Mouse (Mus musculus): ENCODE data around the gene Marveld2. TPM values are rescaled to one million over a fixed set of nuclear protein-coding genes. Genes with fewer than 3 reads are reported as not detected.

Gene Marveld2
- polyA plus RNA-seq (2015; fragmentation: Nextera tagmentation; extraction: Ambion mirVana), result 12.0 TPM in 2 replicates

DNA sequence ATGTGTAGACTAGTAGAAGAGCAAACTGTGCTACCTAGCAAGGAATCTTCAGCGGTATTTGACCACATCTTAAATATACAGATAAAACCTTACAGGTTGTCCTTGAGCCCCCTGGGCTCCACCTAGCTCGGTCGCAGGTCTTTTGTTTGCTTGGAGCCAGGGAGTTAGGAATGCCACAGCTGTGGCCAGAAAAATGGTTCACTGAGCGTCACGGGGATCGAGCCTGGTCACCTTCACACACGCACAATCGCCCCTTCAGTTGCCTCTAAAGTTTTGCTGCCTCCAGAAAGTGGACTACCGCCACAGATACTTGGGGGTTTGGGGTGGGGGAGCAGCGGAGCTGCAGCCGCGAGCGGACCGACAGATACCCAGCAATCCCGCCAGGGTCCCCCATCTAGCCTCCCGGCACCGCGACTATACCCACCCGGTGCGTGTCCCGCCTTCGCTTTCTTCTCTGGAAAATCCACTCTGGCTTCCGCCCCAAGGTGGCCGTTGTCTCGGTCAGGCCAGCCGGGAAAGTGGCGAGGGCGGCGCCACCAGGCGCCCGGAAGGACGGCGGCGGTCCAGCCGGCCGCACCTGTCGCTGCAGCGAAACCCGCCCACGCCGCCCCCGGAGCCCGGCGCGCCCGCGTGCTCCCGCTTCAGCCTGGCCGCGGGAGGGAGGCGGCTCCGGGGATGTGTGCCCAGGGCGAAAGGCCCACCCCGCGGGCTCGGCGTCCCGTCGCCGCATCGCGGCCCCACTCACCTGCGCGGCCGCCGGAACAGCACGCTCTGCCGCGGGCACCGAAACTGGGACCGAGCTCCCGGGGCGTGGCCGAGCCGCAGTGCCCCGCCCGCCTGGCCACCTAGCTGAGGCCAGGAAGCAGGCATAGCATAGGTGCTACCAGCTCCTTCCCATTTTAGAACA is at the start of gene Marveld2:
TSS of gene Marveld2 (minus strand) at position 791 of the 907 bp plus-strand sequence.
- Histone ChIP-seq H3K4me2 (ENCODE audit: low read depth, low read length) (peak within 1 kb of the TSS; percentile 71), H3K27ac (ENCODE audit: low read length) (peak within 1 kb of the TSS; percentile 87), H3K4me3 (ENCODE audit: low read length) (peak within 1 kb of the TSS; percentile 66), H3K36me3 (ENCODE audit: control insufficient read depth, insufficient read depth, low read length) (peaks cover 9% of the 10 kb centered on the region; the same call in 1 of the 2 replicates), H3K9ac (ENCODE audit: low read length) (peak within 1 kb of the TSS; percentile 76), H3K9me3 (ENCODE audit: control insufficient read depth, low read length) (no peaks in the 10 kb centered on the region), H3K27me3 (ENCODE audit: control insufficient read depth, insufficient read depth, low read depth, low read length) (peaks cover 2% of the 10 kb centered on the region; the same call in 1 of the 2 replicates), H3K4me1 (replicated peaks; ENCODE audit: control insufficient read depth, insufficient read depth, low read length) (0 out of 2 replicates have a peak, but pooled peaks cover 2% of the 10 kb centered on the region)
- 3% methylated on average over 71 of the region's 77 CpGs for WGBS
- ATAC-seq (ENCODE audit: low read depth), result peak; percentile 94

GRCm38 (mm10) chr13:100659864-100660456 is 43.2 kb upstream of the Marveld2 start:
- no peak overlapping the region for H3K4me3 ChIP-seq (ENCODE audit: low read length)
- no peak for ATAC-seq (ENCODE audit: low read depth)

DNA sequence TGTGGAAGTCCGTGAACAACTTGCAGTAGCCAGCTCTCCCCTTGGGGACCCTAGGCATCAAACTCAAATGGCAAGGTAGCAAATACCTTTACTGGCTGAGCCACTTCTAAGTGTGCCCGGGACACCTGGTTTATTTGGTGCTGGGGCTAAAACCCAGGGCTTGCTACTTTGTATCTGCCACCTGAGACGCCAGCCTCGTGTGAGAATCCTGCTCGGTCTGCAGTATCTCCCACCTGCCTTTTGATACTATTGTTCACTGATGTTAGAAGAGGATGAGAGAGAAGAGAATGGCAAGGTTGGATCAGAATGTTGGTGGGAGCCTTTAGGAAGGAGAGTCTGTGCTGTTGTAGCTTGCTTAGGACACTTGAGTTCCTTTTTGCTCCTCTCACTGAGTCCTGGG is 41.3 kb upstream of the Marveld2 start:
- Histone ChIP-seq H3K4me3 (ENCODE audit: low read length) (no peak overlapping the region), H3K9me3 (ENCODE audit: control insufficient read depth, low read length) (no peaks in the 10 kb centered on the region), H3K36me3 (ENCODE audit: control insufficient read depth, insufficient read depth, low read length) (peaks cover 2% of the 10 kb centered on the region; the same call in 1 of the 2 replicates), H3K4me1 (replicated peaks; ENCODE audit: control insufficient read depth, insufficient read depth, low read length) (no peaks in the 10 kb centered on the region), H3K27me3 (ENCODE audit: control insufficient read depth, insufficient read depth, low read depth, low read length) (no peaks in the 10 kb centered on the region), H3K9ac (ENCODE audit: low read length) (no peak overlapping the region), H3K27ac (ENCODE audit: low read length) (no peak overlapping the region), H3K4me2 (ENCODE audit: low read depth, low read length) (no peak overlapping the region)
- no peak for ATAC-seq (ENCODE audit: low read depth)
- 89% methylated on average over 5 of the region's 5 CpGs for WGBS

More at GRCm38 (mm10) chr13:100659864-100660456, 43.2 kb upstream of the Marveld2 start:
- no peaks in the 10 kb centered on the region for H3K9me3 ChIP-seq (ENCODE audit: control insufficient read depth, low read length)
- peaks cover 2% of the 10 kb centered on the region; the same call in 1 of the 2 replicates for H3K36me3 ChIP-seq (ENCODE audit: control insufficient read depth, insufficient read depth, low read length)
- H3K27me3 ChIP-seq (ENCODE audit: control insufficient read depth, insufficient read depth, low read depth, low read length), result no peaks in the 10 kb centered on the region
- WGBS, result 44% methylated on average over 4 of the region's 4 CpGs
- H3K4me2 ChIP-seq (ENCODE audit: low read depth, low read length), result no peak overlapping the region
- H3K27ac ChIP-seq (ENCODE audit: low read length), result no peak overlapping the region
- no peaks in the 10 kb centered on the region for H3K4me1 ChIP-seq (replicated peaks; ENCODE audit: control insufficient read depth, insufficient read depth, low read length)
- no peak overlapping the region for H3K9ac ChIP-seq (ENCODE audit: low read length)

GRCm38 (mm10) chr13:100651439-100652186 is 34.8 kb upstream of the Marveld2 start, which contains the start of gene Taf9:
Gene Taf9, plus strand, starts transcription at chr13:100651579.
- Histone ChIP-seq H3K4me1 (replicated peaks; ENCODE audit: control insufficient read depth, insufficient read depth, low read length) (0 out of 2 replicates have a peak, but pooled peaks cover 3% of the 10 kb centered on the region), H3K36me3 (ENCODE audit: control insufficient read depth, insufficient read depth, low read length) (no peaks in the 10 kb centered on the region), H3K4me2 (ENCODE audit: low read depth, low read length) (peak within 1 kb of the TSS; percentile 83), H3K4me3 (ENCODE audit: low read length) (peak within 1 kb of the TSS; percentile 66), H3K9ac (ENCODE audit: low read length) (peak within 1 kb of the TSS; percentile 75), H3K9me3 (ENCODE audit: control insufficient read depth, low read length) (no peaks in the 10 kb centered on the region), H3K27ac (ENCODE audit: low read length) (peak within 1 kb of the TSS; percentile 96), H3K27me3 (ENCODE audit: control insufficient read depth, insufficient read depth, low read depth, low read length) (no peaks in the 10 kb centered on the region)
- WGBS, result under 1% methylated on average over 41 of the region's 63 CpGs
- peak; percentile 73 for ATAC-seq (ENCODE audit: low read depth)

DNA sequence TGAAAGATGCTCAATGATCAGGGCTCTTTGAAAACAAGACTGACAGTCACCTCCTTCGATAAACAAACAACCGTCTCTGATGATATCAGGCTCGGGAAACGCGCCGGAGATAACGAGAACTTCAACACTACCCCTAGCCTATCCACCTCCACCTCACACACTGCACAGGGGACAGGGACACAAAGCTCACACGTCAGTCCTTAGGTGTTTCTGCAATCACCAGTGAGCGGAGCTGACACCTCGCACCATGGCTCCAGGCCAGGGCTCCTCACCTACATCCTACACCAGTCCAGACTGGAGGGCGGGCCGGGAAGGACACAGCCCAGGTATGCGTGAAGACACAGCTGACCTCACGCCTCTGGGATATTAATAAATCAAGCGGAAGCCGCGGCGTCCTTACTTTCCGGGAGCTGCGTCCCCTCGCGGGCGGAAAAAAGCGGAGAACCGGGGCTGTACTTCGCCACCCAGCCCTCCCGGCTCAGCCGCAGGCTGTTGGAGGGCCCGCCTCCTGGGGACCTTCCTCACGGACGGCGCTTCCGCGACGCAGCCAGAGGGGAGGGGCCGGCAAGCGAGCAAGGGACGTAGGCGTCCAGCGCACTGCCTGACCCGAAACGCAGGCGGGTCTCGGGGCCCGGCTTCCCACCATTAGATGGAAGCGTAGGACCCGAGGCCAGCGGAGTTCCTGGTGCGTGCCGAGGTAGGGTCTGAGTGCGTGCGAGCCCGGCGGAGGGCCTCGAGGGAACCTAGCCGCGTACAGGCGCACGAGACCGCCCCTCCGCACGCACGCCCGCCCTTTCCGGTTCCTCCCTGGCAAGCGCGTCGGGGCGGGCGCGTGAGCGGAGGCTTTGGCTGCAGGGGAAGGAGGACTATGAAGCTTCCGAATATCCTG is 34.0 kb upstream of the Marveld2 start, which contains the start of the genes Ak6 and Rad17:
TSS of gene Ak6 (plus strand) at position 430 of the 889 bp plus-strand sequence.
TSS of gene Rad17 (minus strand) at position 502 of the 889 bp plus-strand sequence.
- WGBS, result under 1% methylated on average over 73 of the region's 73 CpGs
- Histone ChIP-seq H3K27ac (ENCODE audit: low read length) (peak within 1 kb of the TSS; percentile 96), H3K27me3 (ENCODE audit: control insufficient read depth, insufficient read depth, low read depth, low read length) (no peaks in the 10 kb centered on the region), H3K4me1 (replicated peaks; ENCODE audit: control insufficient read depth, insufficient read depth, low read length) (0 out of 2 replicates have a peak, but pooled peaks cover 3% of the 10 kb centered on the region), H3K9me3 (ENCODE audit: control insufficient read depth, low read length) (no peaks in the 10 kb centered on the region), H3K4me3 (ENCODE audit: low read length) (peak within 1 kb of the TSS; percentile 66), H3K36me3 (ENCODE audit: control insufficient read depth, insufficient read depth, low read length) (no peaks in the 10 kb centered on the region; the same call in 1 of the 2 replicates), H3K9ac (ENCODE audit: low read length) (peak within 1 kb of the TSS; percentile 75), H3K4me2 (ENCODE audit: low read depth, low read length) (peak within 1 kb of the TSS; percentile 83)
- ATAC-seq (ENCODE audit: low read depth), result peak; percentile 98

- Histone ChIP-seq H3K36me3 (ENCODE audit: control insufficient read depth, insufficient read depth, low read length) (peaks cover 13% of the 10 kb centered on the region), H3K27me3 (ENCODE audit: control insufficient read depth, insufficient read depth, low read depth, low read length) (no peaks in the 10 kb centered on the region), H3K9ac (ENCODE audit: low read length) (no peak overlapping the region), H3K4me1 (replicated peaks; ENCODE audit: control insufficient read depth, insufficient read depth, low read length) (0 out of 2 replicates have a peak, but pooled peaks cover 3% of the 10 kb centered on the region), H3K27ac (ENCODE audit: low read length) (no peak overlapping the region), H3K4me2 (ENCODE audit: low read depth, low read length) (no peak overlapping the region), H3K4me3 (ENCODE audit: low read length) (no peak overlapping the region), H3K9me3 (ENCODE audit: control insufficient read depth, low read length) (no peaks in the 10 kb centered on the region)
- no peak for ATAC-seq (ENCODE audit: low read depth)
- WGBS, result 93% methylated on average over 8 of the region's 8 CpGs
These were observed 31.5 kb upstream of the Marveld2 start for GRCm38 (mm10) chr13:100648223-100648622.

DNA sequence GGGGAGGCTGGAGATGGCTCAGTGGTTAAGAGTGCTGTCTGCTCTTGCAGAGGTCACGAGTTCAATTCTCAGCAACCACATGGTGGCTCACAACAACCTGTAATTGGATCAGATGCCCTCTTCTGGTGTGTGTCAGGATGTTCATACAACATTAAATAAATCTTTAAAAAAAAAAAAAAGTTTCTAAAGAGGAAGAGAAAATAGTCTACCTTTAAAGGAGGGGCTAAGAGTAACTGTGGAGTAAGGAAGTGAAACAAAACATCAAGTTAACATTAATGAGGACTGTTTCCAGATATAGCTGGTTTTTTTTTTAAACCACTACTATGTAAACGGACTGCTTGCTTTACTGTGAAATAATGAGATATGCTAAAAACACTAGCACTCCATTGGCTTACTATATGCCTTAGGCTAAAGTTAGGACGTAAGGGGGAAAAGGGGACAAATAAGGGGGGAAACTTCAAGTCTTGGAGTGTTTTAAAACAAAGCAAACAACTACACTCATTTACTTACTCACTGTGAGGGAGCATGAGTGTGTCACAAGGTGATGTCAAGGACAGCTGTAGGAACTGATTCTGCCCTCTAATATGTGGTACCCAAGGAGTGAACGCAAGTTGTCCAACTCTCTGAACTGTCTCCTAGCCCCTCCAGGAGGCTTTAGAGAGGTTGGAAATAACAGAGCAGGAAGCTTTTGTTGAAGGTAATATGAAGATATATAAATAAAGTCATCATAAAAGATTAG is 25.9 kb upstream of the Marveld2 start:
- no peak for ATAC-seq (ENCODE audit: low read depth)
- H3K9me3 ChIP-seq (ENCODE audit: control insufficient read depth, low read length), result no peaks in the 10 kb centered on the region
- H3K4me1 ChIP-seq (replicated peaks; ENCODE audit: control insufficient read depth, insufficient read depth, low read length), result no peaks in the 10 kb centered on the region
- 87% methylated on average over 4 of the region's 4 CpGs for WGBS
- peaks cover 19% of the 10 kb centered on the region for H3K36me3 ChIP-seq (ENCODE audit: control insufficient read depth, insufficient read depth, low read length)
- H3K27ac ChIP-seq (ENCODE audit: low read length), result no peak overlapping the region
- no peak overlapping the region for H3K4me2 ChIP-seq (ENCODE audit: low read depth, low read length)
- H3K27me3 ChIP-seq (ENCODE audit: control insufficient read depth, insufficient read depth, low read depth, low read length), result no peaks in the 10 kb centered on the region
- no peak overlapping the region for H3K9ac ChIP-seq (ENCODE audit: low read length)
- no peak overlapping the region for H3K4me3 ChIP-seq (ENCODE audit: low read length)
